Mouse (Mus musculus): Measurements from ENCODE around the gene Pkp4. TPM values are rescaled to one million over a fixed set of nuclear protein-coding genes. Genes with fewer than 3 reads are reported as not detected.

Gene Pkp4
- total RNA-seq, 2 experiments from 2014 or later, result 211 to 222 TPM

DNA sequence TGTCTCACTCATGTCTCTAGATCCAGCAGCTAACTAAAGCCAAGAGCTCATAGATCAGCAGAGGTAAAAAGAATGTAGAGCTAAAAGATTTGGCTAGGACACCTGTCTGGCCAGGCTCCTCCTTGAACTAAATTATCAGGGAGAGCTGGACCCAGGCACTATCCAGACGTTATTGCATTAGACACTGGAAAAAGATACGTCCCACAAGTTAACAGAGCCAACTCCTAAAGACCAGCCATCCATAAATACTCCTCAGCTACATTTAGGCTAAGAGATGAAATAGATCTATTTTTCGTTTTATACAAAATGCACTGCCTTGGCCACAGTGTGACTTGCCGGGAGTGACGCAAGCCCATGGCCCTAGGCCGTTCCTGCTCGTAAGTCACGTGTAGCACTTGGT lies 146.7 kb downstream of the Pkp4 start:
- intact Hi-C loops (cut with DNase I), result no loop called here

GRCm38 (mm10) chr2:59308055-59308454 lies 147.4 kb downstream of the Pkp4 start:
- intact Hi-C loops (cut with DNase I), result no loop called here
- no peak for DNase-seq (ENCODE audit: low spot score in 2 of 2)

More for the DNA sequence above, 146.7 kb downstream of the Pkp4 start:
- no peak for DNase-seq (ENCODE audit: low spot score in 2 of 2)

DNA sequence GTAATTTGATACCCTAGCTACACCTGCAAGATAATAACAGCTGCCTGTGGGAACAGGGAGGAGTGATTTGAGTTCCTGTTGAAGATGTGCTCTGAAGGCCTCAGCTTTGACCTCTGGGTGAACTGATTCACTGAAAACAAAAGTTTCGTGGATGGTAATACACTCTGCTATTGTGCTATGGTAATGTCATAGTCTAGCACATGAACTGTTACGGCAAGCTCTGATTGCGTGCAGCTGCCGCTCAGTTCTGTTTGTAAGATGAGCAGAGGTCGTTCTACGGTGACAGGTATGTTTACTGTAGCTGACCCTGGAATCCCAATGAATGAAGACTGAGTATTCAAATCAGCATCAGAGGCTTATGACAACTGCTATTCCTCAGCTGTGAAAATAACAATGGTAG lies 152.6 kb downstream of the Pkp4 start:
- DNase-seq (ENCODE audit: low spot score in 2 of 2), result no peak
- intact Hi-C loops (cut with DNase I), result no loop called here

- intact Hi-C loops (cut with DNase I), result no loop called here
- no peak for DNase-seq (ENCODE audit: low spot score in 2 of 2)
These were observed 158.0 kb downstream of the Pkp4 start for GRCm38 (mm10) chr2:59318631-59319030.

GRCm38 (mm10) chr2:59327946-59328345 lies 167.3 kb downstream of the Pkp4 start:
- intact Hi-C loops (cut with DNase I), result no loop called here
- DNase-seq (ENCODE audit: low spot score in 2 of 2), result no peak

- intact Hi-C loops (cut with DNase I), result no loop called here
These were observed 170.4 kb downstream of the Pkp4 start for GRCm38 (mm10) chr2:59331093-59331492.

GRCm38 (mm10) chr2:59332523-59332922 lies 171.9 kb downstream of the Pkp4 start:
- intact Hi-C loops (cut with DNase I), result no loop called here
- no peak for DNase-seq (ENCODE audit: low spot score in 2 of 2)

More at GRCm38 (mm10) chr2:59331093-59331492, 170.4 kb downstream of the Pkp4 start:
- DNase-seq (ENCODE audit: low spot score in 2 of 2), result no peak

GRCm38 (mm10) chr2:59338501-59338900 lies 177.9 kb downstream of the Pkp4 start:
- DNase-seq (ENCODE audit: low spot score in 2 of 2), result no peak
- intact Hi-C loops (cut with DNase I), result no loop called here

DNA sequence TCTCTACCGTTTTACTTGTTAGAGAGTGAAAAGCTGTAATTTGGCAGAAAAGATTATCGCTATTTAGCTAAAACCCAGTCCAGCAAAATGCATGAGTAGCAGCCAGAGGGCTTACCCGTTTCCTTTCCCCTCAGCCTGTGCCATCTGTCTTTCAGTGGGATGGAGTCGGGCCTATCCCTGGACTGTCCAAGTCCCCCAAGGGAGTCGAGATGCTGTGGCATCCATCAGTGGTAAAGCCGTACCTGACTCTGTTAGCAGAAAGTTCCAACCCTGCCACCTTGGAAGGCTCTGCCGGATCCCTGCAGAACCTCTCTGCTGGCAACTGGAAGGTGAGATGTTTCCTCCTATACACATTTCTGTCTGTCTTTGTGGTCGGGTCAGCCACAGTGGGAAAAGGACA lies 178.3 kb downstream of the Pkp4 start:
- no peak for DNase-seq (ENCODE audit: low spot score in 2 of 2)
- intact Hi-C loops (cut with DNase I), result no loop called here

DNA sequence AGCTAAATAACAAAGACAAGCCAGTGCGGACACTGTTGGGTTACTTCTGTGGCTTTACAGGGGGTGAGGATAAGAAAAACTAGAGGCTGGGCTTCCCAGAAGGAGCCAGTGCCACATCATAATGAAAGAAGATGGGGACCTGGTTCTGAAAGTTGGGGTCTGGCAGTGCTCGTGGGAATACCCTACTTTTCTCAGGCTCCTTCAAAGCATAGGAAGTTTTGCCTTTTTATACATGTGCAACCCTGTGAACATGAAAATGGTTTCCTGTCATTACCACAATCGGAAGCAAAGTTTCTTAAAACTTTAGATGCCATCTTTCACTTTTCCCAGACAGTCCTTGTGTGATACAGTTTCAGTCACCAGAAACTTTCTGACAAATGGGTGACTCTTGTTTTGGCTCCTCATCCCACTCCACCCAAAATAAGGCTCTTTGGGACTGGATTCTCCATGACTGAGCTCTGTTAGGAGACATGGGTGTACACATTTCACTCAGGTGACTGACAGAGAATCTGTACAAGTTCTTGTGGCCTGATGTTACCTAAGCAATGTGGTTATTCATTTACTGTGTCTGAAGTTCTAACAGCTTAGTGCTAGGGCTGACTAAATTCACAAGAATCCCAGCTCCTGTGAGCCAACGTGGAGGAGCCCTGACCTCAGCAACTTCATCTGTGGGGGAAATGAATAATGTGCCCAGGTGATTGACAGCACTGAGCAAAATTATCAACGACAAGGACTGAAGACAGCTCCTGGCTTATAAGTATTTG lies 179.3 kb downstream of the Pkp4 start:
- no peak for DNase-seq (ENCODE audit: low spot score in 2 of 2)
- intact Hi-C loops (cut with DNase I), result no loop called here

- DNase-seq (ENCODE audit: low spot score in 2 of 2), result no peak
- intact Hi-C loops (cut with DNase I), result no loop called here
These were observed 180.2 kb downstream of the Pkp4 start for GRCm38 (mm10) chr2:59340878-59341277.

DNA sequence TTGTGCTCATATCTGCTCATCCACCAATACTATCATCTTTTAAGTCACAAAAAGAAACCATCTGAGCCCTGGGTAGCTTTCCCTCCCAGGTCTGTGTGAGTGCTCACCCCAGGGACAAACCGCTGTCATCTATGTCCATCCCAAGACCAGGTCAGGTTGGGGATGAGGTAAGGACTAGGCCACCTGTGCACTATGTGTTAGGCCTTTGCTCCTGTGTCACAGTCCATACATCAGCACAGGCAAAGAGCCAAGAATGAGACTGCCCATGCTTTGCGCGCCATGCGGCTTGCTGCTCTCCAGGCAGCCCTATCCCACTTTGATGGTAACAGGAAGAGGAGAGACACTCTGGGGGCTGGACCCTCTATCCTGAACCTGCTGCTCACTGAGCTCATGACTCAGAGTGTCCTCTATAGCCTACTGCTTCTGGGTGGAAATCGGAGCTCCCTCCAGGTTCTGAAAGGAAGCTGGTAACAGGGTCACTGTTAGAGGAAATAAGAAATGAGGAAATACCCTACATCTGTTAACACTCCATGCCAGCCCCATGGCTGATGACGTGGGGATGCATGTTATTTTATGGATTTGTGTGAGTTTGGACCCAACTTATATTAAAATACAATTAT lies 182.1 kb downstream of the Pkp4 start:
- DNase-seq (ENCODE audit: low spot score in 2 of 2), result no peak
- intact Hi-C loops (cut with DNase I), result no loop called here

DNA sequence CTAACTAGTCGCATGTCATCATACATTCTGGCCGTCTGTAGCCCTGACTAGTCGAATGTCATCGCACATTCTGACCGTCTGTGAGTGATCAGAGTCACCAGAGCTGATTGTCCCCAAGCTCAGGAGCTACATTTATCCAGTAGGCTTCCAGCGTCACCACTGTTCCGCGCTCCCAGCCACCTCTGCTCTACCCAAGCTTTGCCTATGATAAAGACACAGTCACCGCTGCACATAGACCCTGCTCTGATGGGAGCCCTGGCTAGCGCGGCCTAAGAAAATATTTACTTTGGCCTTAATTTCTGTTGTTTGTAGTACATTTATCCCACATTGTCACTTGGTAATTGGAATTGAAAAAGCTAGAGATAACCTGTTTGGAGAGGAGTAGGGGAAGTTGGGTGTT lies 183.2 kb downstream of the Pkp4 start:
- intact Hi-C loops (cut with DNase I), result no loop called here
- no peak for DNase-seq (ENCODE audit: low spot score in 2 of 2)

DNA sequence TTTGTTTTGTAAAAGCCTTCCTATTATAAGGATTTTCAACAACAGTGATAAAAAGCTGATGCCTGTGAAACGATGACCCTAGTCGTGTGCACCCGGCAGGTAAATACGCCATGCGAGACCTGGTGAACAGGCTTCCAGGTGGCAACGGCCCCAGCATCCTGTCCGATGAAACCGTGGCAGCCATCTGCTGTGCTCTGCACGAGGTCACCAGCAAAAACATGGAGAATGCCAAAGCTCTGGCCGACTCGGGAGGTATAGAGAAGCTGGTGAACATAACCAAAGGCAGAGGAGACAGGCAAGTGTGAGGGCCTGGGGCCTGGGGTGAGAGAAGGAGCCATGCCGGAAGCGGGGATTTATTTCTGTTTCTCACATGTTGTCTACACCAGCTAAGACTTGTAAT lies 184.0 kb downstream of the Pkp4 start:
- intact Hi-C loops (cut with DNase I), result no loop called here

DNA sequence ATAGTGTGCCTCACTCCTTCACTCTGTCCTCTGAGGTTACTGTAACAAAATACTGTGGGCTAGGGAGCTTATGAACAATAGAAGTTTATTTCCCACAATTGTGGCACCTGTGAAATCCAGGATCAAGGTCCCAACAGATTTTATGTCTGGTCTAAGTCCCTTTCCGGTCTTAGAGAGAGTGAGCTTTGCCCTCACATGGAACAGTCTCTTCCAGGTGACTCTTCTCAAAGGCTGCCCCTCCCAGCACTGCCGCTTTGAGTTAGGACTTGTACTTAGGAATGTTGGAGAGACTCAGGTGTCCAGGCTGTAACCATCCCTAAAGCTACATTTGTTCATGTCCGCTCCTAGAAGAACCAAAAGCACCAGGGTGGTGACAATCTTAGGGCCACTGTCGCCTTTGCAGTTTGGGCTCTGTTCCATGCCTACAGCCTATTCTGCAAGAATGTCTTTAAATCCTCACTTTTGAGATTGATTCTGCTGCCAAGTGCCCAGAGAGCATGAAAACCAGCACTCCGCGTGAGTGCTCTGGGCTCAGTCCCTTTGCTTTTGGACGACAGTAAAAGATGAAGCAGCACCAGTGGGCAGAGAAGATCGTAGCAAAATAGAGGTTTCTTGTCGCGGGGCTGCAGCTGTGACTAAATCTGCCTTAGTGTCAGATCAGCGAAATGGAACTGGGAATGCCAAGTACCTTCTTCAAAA lies 184.6 kb downstream of the Pkp4 start:
- no peak for DNase-seq (ENCODE audit: low spot score in 2 of 2)
- intact Hi-C loops (cut with DNase I), result no loop called here

More for the DNA sequence above, 184.0 kb downstream of the Pkp4 start:
- no peak for DNase-seq (ENCODE audit: low spot score in 2 of 2)

DNA sequence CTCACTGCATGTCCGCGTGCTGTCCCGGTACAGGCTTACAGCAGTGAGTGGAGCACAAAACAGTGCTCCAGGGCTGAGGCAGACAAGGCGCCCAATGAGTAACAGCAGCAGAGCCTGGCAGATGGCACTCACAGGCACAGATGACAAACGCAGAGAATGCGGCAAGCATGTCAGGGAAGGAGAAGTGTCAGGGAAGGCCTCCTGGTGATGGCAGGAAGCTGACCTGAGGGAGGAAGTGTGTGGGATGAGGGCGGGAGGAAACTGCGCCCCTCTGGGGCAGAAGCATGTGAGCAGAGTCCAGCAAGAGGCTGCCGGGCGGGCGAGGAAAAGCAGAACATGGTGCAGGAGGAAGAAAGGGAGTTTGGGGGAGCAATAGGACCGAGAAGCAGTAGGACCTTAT lies 185.8 kb downstream of the Pkp4 start:
- intact Hi-C loops (cut with DNase I), result no loop called here
- no peak for DNase-seq (ENCODE audit: low spot score in 2 of 2)

DNA sequence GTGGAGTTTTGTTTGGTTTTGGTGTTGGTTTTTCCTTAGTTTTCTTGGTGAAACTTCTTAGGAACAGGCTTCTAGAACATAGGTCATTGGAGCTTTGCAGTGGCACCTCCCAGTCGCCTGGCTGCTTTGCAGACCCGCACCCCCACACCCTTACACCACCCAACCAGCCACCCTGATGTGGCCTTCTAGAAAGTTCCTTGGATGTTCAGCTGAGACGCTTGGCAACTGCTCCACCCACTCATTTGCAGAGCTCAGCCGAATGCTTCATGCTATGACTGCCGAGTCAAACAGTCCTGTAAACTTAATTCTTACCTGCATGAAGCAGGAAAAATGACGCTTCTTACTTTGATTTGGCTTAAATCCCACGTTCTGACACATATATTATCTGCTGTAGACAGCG lies 187.9 kb downstream of the Pkp4 start:
- no peak for DNase-seq (ENCODE audit: low spot score in 2 of 2)
- intact Hi-C loops (cut with DNase I), result no loop called here

- no peak for DNase-seq (ENCODE audit: low spot score in 2 of 2)
- intact Hi-C loops (cut with DNase I), result loop anchor here (5.0 kb wide), 2 partner anchors 72 to 188 kb away; partner anchors contain the start of genes Ccdc148 and Pkp4
These were observed 189.4 kb downstream of the Pkp4 start for GRCm38 (mm10) chr2:59350094-59350493.

DNA sequence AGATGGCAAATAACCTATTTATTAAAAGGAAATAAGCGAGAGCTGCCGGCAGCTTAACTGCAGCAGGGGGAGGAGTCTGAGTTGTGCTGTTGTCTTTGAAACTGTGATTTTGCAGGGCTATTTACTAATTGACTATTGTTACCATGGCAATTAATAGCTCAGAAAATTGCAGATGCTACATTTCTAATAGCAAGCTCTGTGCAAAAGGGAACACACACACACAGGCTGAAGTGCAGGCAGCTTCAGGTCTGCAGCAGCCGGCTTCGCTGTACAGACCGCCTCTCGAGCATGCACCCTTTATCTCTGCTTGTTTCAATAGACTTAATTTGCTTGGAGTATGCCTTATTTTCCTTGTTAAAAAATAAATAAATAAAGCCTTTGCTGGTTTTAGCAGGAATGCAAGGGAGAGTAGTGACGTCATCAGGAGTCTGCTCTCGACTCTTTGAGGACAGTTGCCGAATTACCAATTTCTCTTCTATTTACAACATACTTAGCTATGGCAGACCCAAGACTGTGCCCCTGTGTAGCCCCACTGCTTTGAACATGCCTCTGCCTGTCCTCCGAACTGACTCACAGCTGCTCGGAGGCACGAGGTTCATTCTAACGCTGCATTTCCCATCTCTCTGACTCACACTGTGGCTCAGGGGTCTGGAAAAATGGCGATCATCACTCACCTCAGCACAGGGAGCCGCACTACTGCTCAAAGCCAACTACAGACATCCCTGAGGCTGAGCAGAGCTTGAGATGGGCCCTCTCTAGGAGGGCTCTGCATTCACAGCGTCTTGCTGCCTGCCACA lies 190.9 kb downstream of the Pkp4 start:
- intact Hi-C loops (cut with DNase I), result loop anchor here (5.0 kb wide), 2 partner anchors 71 to 189 kb away; partner anchors contain the start of genes Ccdc148 and Pkp4
- DNase-seq (ENCODE audit: low spot score in 2 of 2), result no peak

GRCm38 (mm10) chr2:59353821-59354220 lies 193.2 kb downstream of the Pkp4 start:
- intact Hi-C loops (cut with DNase I), result loop anchor here (5.0 kb wide), 2 partner anchors 68 to 192 kb away; partner anchors contain the start of genes Ccdc148 and Pkp4
- DNase-seq (ENCODE audit: low spot score in 2 of 2), result no peak
